Mouse (Mus musculus) mature B cell (primary cell): ENCODE results near the gene Crlf1.

ENCODE experiments used
- in situ Hi-C: fragments of 300-500 bp; cut with MboI; formaldehyde crosslinking; loops from 2 replicates; pipeline ENCODE4 v1.14.3; 2019

Crlf1 gene

DNA sequence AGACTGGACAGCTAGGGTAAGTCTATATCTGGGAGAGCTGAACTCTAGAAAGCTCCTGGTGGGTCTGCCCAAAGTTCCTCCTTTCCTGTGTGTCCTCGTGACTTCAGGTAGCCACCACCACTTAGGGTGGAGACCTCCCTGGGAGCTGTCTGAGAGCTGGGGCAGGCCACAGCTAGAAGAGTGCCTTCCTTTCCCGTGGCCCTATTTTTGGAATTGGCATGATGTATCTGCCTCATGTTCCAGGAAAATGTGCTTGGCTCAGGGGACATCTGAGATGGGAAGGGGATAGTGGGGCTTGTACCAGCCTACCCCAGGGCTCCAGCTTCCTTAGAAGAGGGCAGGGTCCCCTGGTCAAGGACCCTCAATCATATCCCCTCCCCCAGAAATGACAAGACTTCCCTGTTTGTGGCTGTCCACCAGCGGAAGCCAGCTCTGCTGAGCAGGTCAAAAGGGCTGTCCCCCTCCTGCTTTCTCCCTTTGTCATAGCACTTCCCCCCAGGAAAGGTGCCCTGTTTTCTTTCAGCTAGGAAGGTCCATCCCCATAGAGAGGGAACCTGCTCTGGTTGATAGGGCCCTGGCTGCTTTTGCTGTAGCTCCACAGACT, 58.7 kb downstream of the Crlf1 start:
- in situ Hi-C loops = no loop called here

DNA sequence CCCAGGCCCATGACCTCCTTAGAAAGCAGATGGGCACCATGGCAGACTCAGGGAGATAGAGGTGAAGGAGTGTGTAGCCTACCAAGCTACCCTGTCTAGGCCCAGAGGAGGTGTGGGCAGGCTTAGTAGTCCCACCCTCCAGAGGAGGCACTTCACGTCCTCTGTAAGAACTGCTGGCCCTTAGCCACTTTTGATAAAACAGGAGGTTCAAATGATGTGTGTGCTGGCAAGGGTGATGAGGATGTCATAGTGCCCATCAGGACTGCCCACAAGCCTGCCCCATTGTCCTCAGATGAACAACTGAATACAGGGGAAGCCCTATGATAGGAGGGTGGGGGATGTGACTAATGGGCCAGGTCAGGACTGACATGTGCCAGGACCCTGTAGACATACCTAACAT, 59.9 kb downstream of the Crlf1 start:
- in situ Hi-C loops = no loop called here
